Mouse (Mus musculus) kidney, postnatal 4 days (tissue): Measurements from ENCODE around the gene Ifna11.
"Not testable (repeated sequence)": the region's sequence is repeated elsewhere in the genome, so short reads cannot be mapped to it uniquely, and the experiment has no call there.

Experiments
- DNase-seq, 2 experiments: peaks; one replicate each; pipeline ENCODE4 v3.0.0; 2021; ENCODE audit warnings: mixed read lengths in 2 of 2

The Ifna11 gene

GRCm38 (mm10) chr4:88819659-88820058, at the start of gene Ifna11:
Gene Ifna11 (plus strand): TSS chr4:88819959.
- no peak for DNase-seq

GRCm38 (mm10) chr4:88773534-88773933, 46.2 kb upstream of the Ifna11 start, which contains the start of gene Gm13290:
Gene Gm13290 (plus strand): TSS chr4:88773834.
- not testable (repeated sequence) for DNase-seq

DNA sequence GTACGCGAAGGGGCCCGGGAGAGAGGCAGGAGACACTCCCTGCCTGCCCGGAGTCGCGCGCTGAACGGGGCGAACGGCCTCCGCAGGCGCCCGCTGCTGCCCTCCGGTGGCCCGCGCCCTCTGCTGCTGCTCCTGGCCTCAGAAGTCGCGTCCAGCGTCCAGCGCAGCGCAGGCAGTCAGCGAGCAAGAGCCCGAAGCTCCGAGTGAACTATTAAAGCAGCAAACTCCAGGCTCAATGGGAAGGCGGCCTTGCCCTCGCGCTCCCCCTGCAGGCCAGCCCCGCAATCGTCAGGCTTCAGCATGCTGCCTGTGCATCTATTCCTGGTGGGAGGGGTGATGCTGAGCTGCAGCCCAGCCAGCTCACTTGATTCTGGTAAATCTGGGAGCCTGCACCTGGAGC, 43.1 kb upstream of the Ifna11 start, which contains the start of gene Gm13289:
Gm13289 (plus strand) TSS at position 301 of the 400 bp plus-strand sequence.
- not testable (repeated sequence) for DNase-seq

GRCm38 (mm10) chr4:88779550-88779949, 40.2 kb upstream of the Ifna11 start, which contains the start of gene Gm13272:
Gene Gm13272 (plus strand): TSS chr4:88779850.
- not testable (repeated sequence) for DNase-seq

GRCm38 (mm10) chr4:88780320-88780719, 39.4 kb upstream of the Ifna11 start:
- DNase-seq, result not testable (repeated sequence)

GRCm38 (mm10) chr4:88781831-88782230, 37.9 kb upstream of the Ifna11 start, which contains the start of gene Ifnz:
Gene Ifnz (plus strand): TSS chr4:88782131.
- DNase-seq, result not testable (repeated sequence)

DNA sequence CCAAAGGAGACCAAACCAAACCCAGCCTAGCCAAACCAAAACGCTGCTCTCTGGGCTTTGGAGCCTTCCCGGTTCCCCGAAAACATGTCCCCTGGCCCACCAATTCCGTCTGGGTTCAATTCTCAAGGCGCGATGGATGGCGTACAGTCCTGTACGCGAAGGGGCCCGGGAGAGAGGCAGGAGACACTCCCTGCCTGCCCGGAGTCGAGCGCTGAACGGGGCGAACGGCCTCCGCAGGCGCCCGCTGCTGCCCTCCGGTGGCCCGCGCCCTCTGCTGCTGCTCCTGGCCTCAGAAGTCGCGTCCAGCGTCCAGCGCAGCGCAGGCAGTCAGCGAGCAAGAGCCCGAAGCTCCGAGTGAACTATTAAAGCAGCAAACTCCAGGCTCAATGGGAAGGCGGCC, 37.4 kb upstream of the Ifna11 start:
- peak; percentile 29 to 39 for DNase-seq

DNA sequence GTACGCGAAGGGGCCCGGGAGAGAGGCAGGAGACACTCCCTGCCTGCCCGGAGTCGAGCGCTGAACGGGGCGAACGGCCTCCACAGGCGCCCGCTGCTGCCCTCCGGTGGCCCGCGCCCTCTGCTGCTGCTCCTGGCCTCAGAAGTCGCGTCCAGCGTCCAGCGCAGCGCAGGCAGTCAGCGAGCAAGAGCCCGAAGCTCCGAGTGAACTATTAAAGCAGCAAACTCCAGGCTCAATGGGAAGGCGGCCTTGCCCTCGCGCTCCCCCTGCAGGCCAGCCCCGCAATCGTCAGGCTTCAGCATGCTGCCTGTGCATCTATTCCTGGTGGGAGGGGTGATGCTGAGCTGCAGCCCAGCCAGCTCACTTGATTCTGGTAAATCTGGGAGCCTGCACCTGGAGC, 34.4 kb upstream of the Ifna11 start, which contains the start of gene Gm13276:
Gm13276 (plus strand) TSS at position 301 of the 400 bp plus-strand sequence.
- DNase-seq, result not testable (repeated sequence)

DNA sequence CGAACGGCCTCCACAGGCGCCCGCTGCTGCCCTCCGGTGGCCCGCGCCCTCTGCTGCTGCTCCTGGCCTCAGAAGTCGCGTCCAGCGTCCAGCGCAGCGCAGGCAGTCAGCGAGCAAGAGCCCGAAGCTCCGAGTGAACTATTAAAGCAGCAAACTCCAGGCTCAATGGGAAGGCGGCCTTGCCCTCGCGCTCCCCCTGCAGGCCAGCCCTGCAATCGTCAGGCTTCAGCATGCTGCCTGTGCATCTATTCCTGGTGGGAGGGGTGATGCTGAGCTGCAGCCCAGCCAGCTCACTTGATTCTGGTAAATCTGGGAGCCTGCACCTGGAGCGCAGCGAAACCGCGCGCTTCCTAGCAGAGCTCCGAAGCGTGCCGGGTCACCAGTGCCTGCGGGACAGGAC, 31.4 kb upstream of the Ifna11 start, which contains the start of gene Gm13277:
Gm13277 (plus strand) TSS at position 231 of the 400 bp plus-strand sequence.
- DNase-seq, result peak; percentile 81 to 86

DNA sequence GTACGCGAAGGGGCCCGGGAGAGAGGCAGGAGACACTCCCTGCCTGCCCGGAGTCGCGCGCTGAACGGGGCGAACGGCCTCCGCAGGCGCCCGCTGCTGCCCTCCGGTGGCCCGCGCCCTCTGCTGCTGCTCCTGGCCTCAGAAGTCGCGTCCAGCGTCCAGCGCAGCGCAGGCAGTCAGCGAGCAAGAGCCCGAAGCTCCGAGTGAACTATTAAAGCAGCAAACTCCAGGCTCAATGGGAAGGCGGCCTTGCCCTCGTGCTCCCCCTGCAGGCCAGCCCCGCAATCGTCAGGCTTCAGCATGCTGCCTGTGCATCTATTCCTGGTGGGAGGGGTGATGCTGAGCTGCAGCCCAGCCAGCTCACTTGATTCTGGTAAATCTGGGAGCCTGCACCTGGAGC, 28.5 kb upstream of the Ifna11 start, which contains the start of gene Gm13278:
Gm13278 (plus strand) TSS at position 301 of the 400 bp plus-strand sequence.
- DNase-seq, result not testable (repeated sequence)

- DNase-seq, result peak; percentile 49 to 63
Observed at GRCm38 (mm10) chr4:88793936-88794675, 25.7 kb upstream of the Ifna11 start, which contains the start of gene Gm13275. Gene Gm13275 (plus strand): TSS chr4:88794487.

DNA sequence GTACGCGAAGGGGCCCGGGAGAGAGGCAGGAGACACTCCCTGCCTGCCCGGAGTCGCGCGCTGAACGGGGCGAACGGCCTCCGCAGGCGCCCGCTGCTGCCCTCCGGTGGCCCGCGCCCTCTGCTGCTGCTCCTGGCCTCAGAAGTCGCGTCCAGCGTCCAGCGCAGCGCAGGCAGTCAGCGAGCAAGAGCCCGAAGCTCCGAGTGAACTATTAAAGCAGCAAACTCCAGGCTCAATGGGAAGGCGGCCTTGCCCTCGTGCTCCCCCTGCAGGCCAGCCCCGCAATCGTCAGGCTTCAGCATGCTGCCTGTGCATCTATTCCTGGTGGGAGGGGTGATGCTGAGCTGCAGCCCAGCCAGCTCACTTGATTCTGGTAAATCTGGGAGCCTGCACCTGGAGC, 22.7 kb upstream of the Ifna11 start, which contains the start of gene Gm13279:
Gm13279 (plus strand) TSS at position 301 of the 400 bp plus-strand sequence.
- DNase-seq, result not testable (repeated sequence)

GRCm38 (mm10) chr4:88799365-88799764, 20.4 kb upstream of the Ifna11 start, which contains the start of gene Gm13285:
Gene Gm13285 (plus strand): TSS chr4:88799665.
- DNase-seq, result not testable (repeated sequence)

- DNase-seq, result not testable (repeated sequence)
Observed at GRCm38 (mm10) chr4:88802954-88803353, 16.8 kb upstream of the Ifna11 start, which contains the start of gene Gm13287. Gene Gm13287 (plus strand): TSS chr4:88803254.

DNA sequence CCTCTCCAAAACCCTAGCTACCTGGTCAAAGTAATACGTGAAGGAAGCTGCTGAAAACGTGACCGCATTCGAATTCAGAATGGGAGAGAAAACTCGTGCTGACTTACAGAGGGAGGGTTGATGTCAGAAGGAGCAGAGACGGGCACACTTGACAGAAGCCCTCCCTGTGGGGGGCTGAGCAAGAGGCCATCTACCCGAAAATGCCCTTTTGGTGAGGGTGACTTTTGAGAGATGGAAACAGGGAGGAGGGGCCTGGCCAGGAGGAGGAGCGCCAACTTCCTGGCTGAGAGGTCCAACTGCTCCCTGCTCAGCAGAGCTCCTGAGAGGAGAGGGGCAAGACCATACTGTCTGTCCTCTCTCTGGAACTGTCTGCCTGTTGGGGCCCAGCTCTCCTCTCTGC, 14.5 kb upstream of the Ifna11 start, which contains the start of gene Gm13288:
Gm13288 (plus strand) TSS at position 301 of the 400 bp plus-strand sequence.
- not testable (repeated sequence) for DNase-seq

DNA sequence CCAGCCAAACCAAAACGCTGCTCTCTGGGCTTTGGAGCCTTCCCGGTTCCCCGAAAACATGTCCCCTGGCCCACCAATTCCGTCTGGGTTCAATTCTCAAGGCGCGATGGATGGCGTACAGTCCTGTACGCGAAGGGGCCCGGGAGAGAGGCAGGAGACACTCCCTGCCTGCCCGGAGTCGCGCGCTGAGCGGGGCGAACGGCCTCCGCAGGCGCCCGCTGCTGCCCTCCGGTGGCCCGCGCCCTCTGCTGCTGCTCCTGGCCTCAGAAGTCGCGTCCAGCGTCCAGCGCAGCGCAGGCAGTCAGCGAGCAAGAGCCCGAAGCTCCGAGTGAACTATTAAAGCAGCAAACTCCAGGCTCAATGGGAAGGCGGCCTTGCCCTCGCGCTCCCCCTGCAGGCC, 14.0 kb upstream of the Ifna11 start:
- DNase-seq, result peak; percentile 47 to 68

GRCm38 (mm10) chr4:88815928-88816327, 3.8 kb upstream of the Ifna11 start, which contains the start of gene Ifna7:
Gene Ifna7 (plus strand): TSS chr4:88816228.
- DNase-seq, result no peak

DNA sequence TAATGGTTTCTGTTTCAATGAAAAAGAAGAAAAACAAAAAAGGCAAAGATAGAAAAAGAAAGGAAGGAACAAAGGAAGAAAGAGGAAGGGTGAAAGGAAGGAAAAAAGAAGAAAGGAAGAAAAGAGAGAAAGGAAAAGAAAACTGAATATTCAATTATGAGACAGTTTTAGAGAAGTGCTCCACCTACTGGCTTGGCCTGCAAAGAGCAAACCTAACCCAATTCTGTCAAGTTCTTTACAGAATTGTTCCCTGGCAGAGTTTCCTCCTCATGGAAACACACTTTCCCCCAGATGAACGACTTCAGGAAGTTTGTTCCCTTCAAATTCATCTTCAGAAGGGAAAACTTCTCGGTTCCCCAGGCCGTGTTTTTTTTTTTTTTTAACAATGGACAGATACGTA, 3.2 kb downstream of the Ifna11 start:
- DNase-seq, result peak; percentile 17 to 27

GRCm38 (mm10) chr4:88827116-88827515, 7.4 kb downstream of the Ifna11 start, which contains the start of gene Ifna6:
Gene Ifna6 (plus strand): TSS chr4:88827416.
- not testable (repeated sequence) for DNase-seq

DNA sequence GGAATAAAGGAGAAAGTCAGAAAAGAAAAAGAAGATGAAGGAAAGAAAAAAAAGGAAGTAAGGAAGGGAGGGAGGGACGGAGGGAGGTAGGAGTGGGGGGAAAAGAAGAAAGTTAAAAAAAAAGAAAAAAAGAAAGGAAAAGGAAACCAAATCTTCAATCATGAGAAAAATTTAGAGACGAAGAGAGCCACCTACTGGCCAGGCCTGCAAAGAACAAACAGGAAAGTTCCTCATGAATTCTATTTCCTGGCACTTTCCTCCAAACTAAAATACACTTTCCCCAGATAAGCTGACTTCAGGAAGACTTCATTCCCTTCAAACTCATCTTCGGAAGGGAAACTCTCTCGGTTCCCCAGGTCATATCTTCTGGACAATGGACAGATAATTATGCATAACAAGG, 10.8 kb downstream of the Ifna11 start:
- DNase-seq, result peak; percentile 39 to 54

DNA sequence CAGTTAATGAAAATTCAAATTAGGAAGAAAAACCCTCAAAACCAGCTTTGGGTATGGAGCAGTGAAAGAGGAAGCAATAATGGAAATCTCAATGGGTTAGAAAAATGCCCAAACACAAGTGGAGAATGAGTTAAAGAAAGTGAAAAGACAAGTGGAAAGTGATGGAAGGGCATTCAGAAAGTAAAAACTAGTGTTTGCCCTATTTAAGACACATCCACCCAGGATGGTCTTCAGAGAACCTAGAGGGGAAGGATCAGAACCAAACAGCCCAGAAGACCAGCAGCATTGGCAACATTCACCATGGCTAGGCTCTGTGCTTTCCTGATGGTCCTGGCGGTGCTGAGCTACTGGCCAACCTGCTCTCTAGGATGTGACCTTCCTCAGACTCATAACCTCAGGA, 15.5 kb downstream of the Ifna11 start, which contains the start of gene Ifna5:
Ifna5 (plus strand) TSS at position 301 of the 400 bp plus-strand sequence.
- not testable (repeated sequence) for DNase-seq

DNA sequence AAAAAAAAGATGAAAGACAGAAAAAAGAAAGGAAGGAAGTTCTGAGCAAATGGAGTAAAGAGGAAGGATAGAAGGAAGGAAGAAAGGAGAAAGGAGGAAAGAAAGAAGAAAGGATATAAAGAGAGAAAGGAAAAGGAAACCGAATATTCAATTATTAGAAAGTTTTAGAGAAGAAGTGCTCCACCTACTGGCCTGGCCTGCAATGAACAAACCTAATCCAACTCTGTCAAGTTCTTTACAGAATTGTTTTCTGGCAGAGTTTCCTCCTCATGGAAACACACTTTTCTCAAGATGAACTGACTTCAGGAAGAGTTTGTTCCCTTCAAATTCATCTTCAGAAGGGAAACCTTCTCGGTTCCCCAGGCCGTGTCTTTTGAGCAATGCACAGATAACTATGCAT, 19.1 kb downstream of the Ifna11 start:
- DNase-seq, result peak; percentile 27 to 29

DNA sequence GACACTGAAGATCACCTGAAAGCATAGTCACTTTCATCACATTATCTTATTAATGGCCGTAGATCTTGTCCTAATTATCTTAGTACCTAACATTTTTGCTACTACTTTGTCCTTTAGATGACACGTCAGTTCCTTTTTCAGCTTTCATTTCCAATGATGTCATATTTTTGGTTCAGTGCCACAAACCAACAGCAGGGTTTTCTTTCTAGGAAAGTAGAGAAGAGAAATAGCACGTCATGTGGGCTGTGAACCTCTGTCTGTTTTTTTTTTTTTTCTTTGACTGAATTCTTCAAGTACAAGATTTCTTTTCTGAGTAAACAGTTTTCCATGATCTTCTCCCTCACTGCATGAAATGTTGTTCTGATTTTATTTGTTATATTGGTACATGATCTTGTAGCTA, 20.3 kb downstream of the Ifna11 start:
- DNase-seq, result no peak
